Mouse (Mus musculus) liver, embryonic 14.5 days (tissue): ENCODE data around the gene Neurod1.

Source experiments
- CTCF ChIP-seq: IDR thresholded peaks from 2 replicates; pipeline ENCODE4 v1.5.1; 2016; ENCODE audit warnings: antibody characterized with exemption, low read depth, control low read depth
- EP300 ChIP-seq: IDR thresholded peaks from 2 replicates; pipeline ENCODE4 v1.6.1; 2016; ENCODE audit warnings: antibody characterized with exemption, low read depth

- TF ChIP-seq EP300 (no peak), CTCF (no peak)
Observed at GRCm38 (mm10) chr2:79428569-79429104, 27.9 kb downstream of the Neurod1 start.
